Mouse (Mus musculus): Measurements from ENCODE around the gene Ust.
"Not testable (repeated sequence)": the region's sequence is repeated elsewhere in the genome, so short reads cannot be mapped to it uniquely, and the experiment has no call there.

Ust gene

GRCm38 (mm10) chr10:8518141-8519013 lies at the start of gene Ust:
Gene Ust, minus strand, starts transcription at chr10:8518825.
- DNase-seq (ENCODE audit: low read depth): no peak

DNA sequence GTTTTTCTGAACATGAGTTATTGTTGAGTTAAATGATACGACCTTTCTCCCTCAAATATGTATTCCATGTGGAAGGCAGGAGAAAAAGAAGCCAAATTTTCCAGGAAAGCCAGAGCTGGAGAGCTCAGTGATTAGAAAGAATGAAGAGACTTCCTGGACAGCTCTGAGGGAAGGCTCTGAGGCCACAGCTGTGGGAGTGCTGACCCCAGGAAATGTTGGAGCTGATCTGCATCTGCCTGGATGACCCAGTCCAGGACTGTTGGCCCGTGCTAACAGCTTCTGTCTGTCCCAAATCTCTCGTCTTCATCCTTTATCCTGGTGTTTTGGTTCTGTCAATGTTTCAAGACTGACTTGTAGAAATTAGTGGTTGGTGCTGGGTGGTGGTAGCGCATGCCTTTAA lies 42.7 kb upstream of the Ust start:
- no peak for DNase-seq (ENCODE audit: low read depth)

DNA sequence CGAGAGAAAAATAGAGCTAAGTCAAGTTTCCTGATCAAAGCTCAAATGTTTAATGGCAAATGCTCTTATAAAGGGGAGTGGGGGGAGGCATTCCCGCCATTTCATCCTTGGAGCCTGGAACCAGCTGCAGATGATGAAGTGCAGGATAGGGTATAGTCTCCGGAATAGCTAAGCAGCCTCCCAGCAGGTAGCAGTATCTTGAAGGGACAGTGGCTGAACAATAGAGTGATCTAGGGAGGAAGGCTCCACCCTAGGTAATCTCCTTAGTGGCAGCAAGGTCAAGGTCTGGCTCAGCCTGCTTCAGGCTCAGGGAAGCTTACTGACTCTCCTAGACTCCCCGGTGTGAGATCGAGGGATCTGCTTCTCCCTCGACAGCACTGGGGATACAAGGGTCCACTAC lies 40.9 kb upstream of the Ust start:
- DNase-seq (ENCODE audit: low read depth): not testable (repeated sequence)

- DNase-seq (ENCODE audit: low read depth): not testable (repeated sequence)
These were observed 33.6 kb upstream of the Ust start for GRCm38 (mm10) chr10:8552239-8552638.

DNA sequence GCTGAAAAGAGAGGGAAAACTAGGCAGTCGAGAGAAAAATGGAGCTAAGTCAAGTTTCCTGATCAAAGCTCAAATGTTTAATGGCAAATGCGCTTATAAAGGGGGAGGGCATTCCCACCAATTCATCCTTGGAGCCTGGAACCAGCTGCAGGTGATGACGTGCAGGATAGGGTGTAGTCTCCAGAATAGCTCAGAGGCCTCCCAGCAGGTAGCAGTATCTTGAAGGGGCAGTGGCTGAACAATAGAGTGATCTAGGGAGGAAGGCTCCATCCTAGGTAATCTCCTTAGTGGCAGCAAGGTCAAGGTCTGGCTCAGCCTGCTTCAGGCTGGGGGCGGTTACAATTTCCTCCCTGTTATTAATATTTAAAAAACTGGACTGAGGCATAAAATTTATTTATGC lies 33.0 kb upstream of the Ust start:
- DNase-seq (ENCODE audit: low read depth): not testable (repeated sequence)

DNA sequence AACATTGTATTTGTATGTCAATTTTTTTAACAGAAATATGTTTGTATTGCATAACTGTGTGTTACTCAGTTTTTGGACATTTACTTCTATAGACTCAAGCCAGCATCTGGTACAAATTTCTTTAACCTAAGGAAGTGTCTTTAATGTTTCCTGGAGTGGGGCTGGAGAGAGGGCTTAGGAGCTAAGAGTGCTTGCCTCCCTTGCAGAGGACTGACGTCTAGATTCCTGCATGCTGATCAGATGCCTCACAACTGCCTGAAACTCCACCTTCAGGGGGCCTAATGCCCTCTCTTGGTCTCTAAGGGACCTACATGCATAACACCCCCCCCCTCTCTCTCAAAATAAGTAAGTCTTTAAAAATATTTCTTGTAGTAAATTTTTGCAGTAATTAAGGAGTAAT lies 22.9 kb upstream of the Ust start:
- no peak for DNase-seq (ENCODE audit: low read depth)

- no peak for DNase-seq (ENCODE audit: low read depth)
These were observed 16.8 kb upstream of the Ust start for GRCm38 (mm10) chr10:8535445-8535844.

GRCm38 (mm10) chr10:8531651-8532050 lies 13.0 kb upstream of the Ust start:
- no peak for DNase-seq (ENCODE audit: low read depth)

GRCm38 (mm10) chr10:8530505-8531051 lies 12.0 kb upstream of the Ust start:
- no peak for DNase-seq (ENCODE audit: low read depth)

DNA sequence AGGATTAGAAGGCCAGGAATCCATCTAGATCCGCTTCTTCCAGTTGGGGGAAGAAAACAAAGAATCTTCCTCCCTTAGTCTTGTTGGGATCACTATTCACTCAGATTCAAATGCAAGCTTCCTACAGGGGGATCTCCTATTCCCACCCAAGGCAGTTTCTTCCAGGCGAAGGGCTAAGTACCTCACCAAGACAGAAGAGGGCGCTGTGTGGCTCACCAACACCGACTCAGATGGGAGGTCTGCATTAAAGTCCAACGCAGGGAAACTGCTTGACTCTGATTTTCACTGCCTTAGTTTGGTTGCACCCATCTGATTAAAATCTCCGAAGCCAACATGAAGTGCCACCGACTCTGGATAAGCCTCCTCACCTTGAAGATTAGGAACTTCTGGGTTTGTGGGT lies 10.5 kb upstream of the Ust start:
- no peak for DNase-seq (ENCODE audit: low read depth)

DNA sequence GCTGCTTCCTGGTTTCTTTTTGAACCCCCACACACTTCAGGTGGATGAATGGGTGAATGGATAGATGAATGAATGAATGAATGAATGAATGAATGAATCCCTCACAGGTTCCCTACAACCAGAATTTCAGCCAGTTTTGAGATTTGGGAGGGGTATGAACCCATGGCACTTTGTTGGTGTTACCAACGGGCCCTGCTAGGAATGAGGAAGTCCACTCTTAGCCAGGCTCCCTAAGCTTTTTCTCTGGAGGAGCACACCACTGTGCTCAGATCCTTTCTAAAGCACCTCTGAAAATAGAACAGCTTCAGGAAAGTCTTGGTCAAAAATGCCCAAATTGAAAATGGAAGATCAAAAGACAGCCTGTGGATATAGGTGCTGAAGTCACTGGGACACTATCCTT lies 6.7 kb upstream of the Ust start:
- DNase-seq (ENCODE audit: low read depth): no peak

GRCm38 (mm10) chr10:8521536-8521935 lies 2.9 kb upstream of the Ust start:
- no peak for DNase-seq (ENCODE audit: low read depth)

GRCm38 (mm10) chr10:8520766-8521395 lies 2.3 kb upstream of the Ust start:
- no peak for DNase-seq (ENCODE audit: low read depth)

GRCm38 (mm10) chr10:8519014-8519491 lies 428 bp upstream of the Ust start:
- DNase-seq (ENCODE audit: low read depth): no peak

GRCm38 (mm10) chr10:8517591-8518140 lies 959 bp downstream of the Ust start:
- no peak for DNase-seq (ENCODE audit: low read depth)

- no peak for DNase-seq (ENCODE audit: low read depth)
These were observed 1.6 kb downstream of the Ust start for GRCm38 (mm10) chr10:8516916-8517524.

GRCm38 (mm10) chr10:8513690-8514089 lies 4.9 kb downstream of the Ust start:
- no peak for DNase-seq (ENCODE audit: low read depth)

DNA sequence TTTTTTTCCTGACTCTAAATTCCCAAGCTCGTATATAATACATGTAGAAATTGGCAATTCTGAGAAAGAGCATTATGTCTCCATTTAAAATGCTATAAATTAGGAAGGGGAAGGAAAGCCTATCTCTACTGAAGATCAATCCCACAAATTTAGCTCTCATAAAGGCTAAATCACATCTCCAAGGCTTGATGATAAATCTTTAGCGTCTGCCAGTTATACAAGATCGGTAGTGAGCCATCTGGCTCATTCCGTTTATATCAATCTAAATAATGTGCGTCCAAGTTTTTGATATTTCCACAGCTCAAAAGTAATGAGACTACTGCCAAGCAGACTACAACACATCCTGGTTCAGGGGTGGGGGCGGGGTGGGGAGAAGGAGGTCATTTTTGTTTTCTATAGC lies 6.4 kb downstream of the Ust start:
- DNase-seq (ENCODE audit: low read depth): no peak

- DNase-seq (ENCODE audit: low read depth): no peak
These were observed 6.9 kb downstream of the Ust start for GRCm38 (mm10) chr10:8511760-8512159.

- DNase-seq (ENCODE audit: low read depth): no peak
These were observed 12.4 kb downstream of the Ust start for GRCm38 (mm10) chr10:8506247-8506573.

DNA sequence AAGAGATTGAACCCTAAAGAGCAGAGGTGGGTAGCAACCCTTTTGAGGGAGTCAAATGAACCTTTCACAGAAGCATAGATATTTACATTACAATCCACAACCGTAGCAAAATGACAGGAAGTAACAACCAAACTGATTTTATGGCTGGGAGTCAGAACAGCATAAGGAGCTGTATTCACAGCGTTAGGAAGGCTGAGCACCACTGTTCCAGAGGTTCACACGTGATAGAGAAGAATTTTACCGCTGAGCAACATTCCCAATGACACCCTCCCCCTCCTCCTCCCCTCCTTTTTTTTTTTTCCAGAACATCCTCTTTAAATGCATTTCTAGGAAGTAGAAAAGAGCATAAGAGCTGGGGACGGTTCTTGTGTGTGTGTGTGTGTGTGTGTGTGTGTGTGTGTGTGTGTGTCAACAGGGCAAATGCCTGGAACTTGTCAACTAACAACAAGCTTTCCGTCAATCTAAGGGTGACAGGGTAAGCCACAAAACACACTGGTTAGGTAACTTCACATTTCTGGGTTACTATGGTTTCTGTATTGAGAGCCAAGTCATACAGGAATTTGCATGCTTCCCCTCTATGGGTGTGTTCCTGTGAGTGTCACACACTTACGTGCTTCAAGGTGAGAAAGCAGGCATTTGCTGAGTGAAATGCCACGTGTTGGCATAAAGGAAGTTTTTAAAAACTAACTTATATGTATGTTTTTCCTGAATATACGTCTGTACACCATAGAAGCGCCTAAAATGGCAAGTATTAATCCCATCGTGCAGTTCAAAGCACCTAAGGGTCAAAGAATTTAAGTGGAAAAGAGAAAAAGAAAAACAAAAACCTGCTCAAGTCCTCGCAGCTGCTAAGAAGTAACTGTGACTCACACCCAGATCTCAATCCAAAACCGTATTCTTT lies 13.0 kb downstream of the Ust start:
- no peak for DNase-seq (ENCODE audit: low read depth)

Data from c-Kit-positive CD71-positive TER-119-negative erythroid progenitor cells, embryonic 14.5 days (primary cell).